Mouse (Mus musculus): ENCODE measurements around the gene Mug1.
"Not testable (repeated sequence)": the region's sequence is repeated elsewhere in the genome, so short reads cannot be mapped to it uniquely, and the experiment has no call there.

Mug1 gene

GRCm38 (mm10) chr6:121838271-121838670, at the start of gene Mug1:
TSS of gene Mug1 (plus strand) at chr6:121838541.
- DNase-seq = not testable (repeated sequence)

- DNase-seq = no peak
Measured at GRCm38 (mm10) chr6:121828034-121828433, 10.3 kb upstream of the Mug1 start.

- no peak for DNase-seq
Measured at GRCm38 (mm10) chr6:121836361-121836760, 2.0 kb upstream of the Mug1 start.

- no peak for DNase-seq
Measured at GRCm38 (mm10) chr6:121848378-121848777, 10.0 kb downstream of the Mug1 start.

All from retina, postnatal 1 day (tissue).